Mouse (Mus musculus) thymus, adult 2 months (tissue): ENCODE measurements at regions not wholly inside any gene's neighbourhood (a gene's known extent, or its start where the extent isn't known, plus 50 kb on each side); places are given as distances from the start of the nearest gene placed in this dataset.

Source experiments
- DNase-seq: peaks from one replicate; pipeline ENCODE4 v3.0.0; 2021
- H3K27ac ChIP-seq: fragments of 200-500 bp; 2 replicates; pipeline ENCODE4 v1.5.1; 2012; ENCODE audit warnings: low read length, control low read depth; ENCODE audit not compliant: control insufficient read depth, insufficient read depth
- H3K27me3 ChIP-seq: fragments of 200-500 bp; 2 replicates; pipeline ENCODE4 v1.6.1; 2012; ENCODE audit warnings: mild to moderate bottlenecking, low read length, moderate library complexity, mixed read lengths; ENCODE audit not compliant: control insufficient read depth, insufficient read depth
- H3K36me3 ChIP-seq: fragments of 200-500 bp; 2 replicates; pipeline ENCODE4 v1.6.1; 2012; ENCODE audit warnings: mild to moderate bottlenecking, low read length, moderate library complexity; ENCODE audit not compliant: control insufficient read depth, insufficient read depth
- H3K4me1 ChIP-seq: fragments of 200-500 bp; replicated peaks from 2 replicates; pipeline ENCODE4 v1.6.1; 2012; ENCODE audit warnings: low read length; ENCODE audit not compliant: control insufficient read depth, insufficient read depth
- H3K4me3 ChIP-seq: fragments of 200-500 bp; 2 replicates; pipeline ENCODE4 v1.5.1; 2012; ENCODE audit warnings: mild to moderate bottlenecking, low read length, control low read depth, moderate library complexity; ENCODE audit not compliant: control insufficient read depth, insufficient read depth
- CTCF ChIP-seq: fragments of 200-500 bp; IDR thresholded peaks from 2 replicates; pipeline ENCODE4 v1.5.1; 2012; ENCODE audit warnings: mild to moderate bottlenecking, control low read depth, low read length, moderate library complexity, borderline replicate concordance; ENCODE audit not compliant: control insufficient read depth, poor library complexity, insufficient read depth; ENCODE audit errors: extremely low read depth
- POLR2A ChIP-seq: fragments of 200-500 bp; IDR thresholded peaks from 2 replicates; pipeline ENCODE4 v1.6.1; 2012; ENCODE audit warnings: mild to moderate bottlenecking, low read length, control low read depth, moderate library complexity; ENCODE audit not compliant: control insufficient read depth, poor library complexity, insufficient read depth; ENCODE audit errors: extremely low read depth
- WGBS: fragments of 180-500 bp; shearing (Covaris S2); methylation state at CpG from one replicate; pipeline ENCODE4 v1.1.7; 2018; 5-methylcytosine and 5-hydroxymethylcytosine counted together

DNA sequence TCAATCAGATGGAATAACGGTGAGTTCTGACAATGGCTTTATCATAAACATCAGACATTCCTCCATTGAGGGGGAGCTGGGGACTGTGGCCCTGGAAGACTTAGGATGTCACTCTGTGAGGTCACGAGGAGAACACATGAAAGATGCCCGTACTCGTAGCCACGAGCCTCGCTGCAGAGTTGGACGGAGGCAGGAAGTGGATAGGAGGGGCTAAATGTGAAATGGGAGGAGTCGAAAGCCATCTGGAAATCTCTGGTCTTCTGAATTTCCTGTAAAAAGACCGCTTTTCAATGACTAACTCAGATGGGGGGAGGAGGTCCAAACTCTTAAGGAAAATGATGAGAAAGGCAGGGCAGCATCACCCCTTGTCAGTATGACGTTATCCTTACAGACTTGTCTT is 210.5 kb downstream of the Gm45692 start:
- no peak overlapping the region for H3K27ac ChIP-seq
- H3K27me3 ChIP-seq: no peaks in the 10 kb centered on the region
- no peaks in the 10 kb centered on the region for H3K36me3 ChIP-seq
- TF ChIP-seq POLR2A: no peak
- TF ChIP-seq CTCF: no peak
- DNase-seq: no peak
- 53% methylated on average over 10 of the region's 10 CpGs for WGBS
- no peak overlapping the region for H3K4me3 ChIP-seq
- no peaks in the 10 kb centered on the region for H3K4me1 ChIP-seq

DNA sequence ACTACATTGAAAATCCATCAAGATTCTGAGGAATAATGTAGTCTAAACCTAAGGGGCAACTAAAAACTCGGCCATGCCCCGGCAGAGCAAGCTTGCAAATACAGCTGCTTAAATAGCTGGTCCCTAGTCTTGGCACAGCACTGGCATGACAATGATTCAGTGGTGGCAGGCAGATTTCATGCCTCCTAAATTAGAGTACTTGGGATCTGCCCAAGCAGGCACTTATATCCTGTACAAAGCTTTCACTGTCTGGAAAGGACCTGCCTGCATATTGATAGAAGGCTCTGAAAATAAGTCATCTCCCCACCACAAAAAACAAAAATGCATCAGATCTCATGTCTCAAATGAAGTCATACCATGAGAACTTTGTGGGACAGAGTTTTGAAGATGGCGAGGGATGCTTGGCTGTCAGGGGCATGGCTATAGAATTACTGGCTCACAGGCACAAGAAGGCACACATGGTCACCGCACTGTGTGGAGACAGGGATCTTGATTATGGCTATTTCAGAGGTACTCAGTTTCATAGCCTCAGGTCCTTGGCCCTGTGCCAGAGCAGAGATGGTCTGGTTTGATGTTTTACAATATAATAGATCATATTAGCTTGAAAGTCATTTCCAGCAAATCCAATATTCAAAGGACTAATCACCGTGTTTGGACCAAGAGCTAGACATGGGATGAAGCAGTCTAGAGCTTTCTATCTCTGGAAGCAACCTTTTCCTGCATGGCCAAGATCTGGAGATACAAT is 217.7 kb downstream of the Gm45692 start:
- H3K4me1 ChIP-seq: no peaks in the 10 kb centered on the region
- H3K27me3 ChIP-seq: no peaks in the 10 kb centered on the region
- no peak overlapping the region for H3K4me3 ChIP-seq
- no peaks in the 10 kb centered on the region for H3K36me3 ChIP-seq
- no peak for DNase-seq
- TF ChIP-seq CTCF (no peak), POLR2A (no peak)
- H3K27ac ChIP-seq: no peak overlapping the region
- WGBS: 94% methylated on average over 5 of the region's 5 CpGs

DNA sequence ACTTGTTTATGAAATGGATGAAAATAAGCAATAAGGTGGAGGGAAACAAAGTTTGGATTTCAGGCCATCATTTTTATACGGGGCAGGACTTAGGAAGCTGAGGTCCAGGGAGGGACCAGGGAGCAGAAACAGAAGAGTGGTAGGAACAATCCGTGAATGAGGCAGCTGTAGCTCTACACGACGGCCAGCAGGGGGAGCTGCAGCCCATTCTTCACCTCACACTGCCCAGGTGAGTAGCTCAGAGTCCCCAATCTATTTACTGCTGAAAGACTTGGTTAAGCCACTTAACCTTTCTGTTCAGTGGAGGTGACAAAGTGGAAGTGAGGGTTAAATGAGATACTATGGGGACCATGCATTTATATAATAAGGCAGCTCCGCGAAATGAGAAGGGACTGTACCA is 225.7 kb downstream of the Gm45692 start:
- no peak for TF ChIP-seq POLR2A
- TF ChIP-seq CTCF: peak; percentile 72; the same call in 1 of the 2 replicates
- WGBS: 30% methylated on average over 6 of the region's 6 CpGs
- no peak overlapping the region for H3K4me3 ChIP-seq
- H3K4me1 ChIP-seq: no peaks in the 10 kb centered on the region
- DNase-seq: peak; percentile 46
- H3K36me3 ChIP-seq: no peaks in the 10 kb centered on the region
- no peaks in the 10 kb centered on the region for H3K27me3 ChIP-seq
- H3K27ac ChIP-seq: no peak overlapping the region

DNA sequence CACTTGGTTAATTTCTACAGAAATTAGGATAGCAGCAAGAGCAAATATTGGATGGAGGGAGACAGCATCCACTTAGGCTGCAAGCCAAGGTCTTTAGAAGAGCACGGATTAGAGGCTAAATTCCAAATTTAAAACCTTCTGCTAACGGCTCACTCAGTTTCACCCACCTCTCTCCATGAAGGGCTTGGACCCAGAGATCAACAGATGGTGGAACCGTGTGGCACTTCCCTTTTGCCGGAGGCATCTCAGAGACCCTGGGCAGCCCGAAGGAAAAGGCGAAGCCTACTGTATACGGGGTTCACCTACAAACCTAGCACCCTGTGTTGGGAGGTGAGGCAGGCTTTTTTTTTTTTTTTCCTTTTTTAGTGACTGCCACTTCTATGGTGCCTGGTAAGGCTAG is 229.9 kb downstream of the Gm45692 start:
- no peak overlapping the region for H3K27ac ChIP-seq
- no peak overlapping the region for H3K4me3 ChIP-seq
- TF ChIP-seq POLR2A (no peak), CTCF (no peak)
- no peaks in the 10 kb centered on the region for H3K4me1 ChIP-seq
- no peaks in the 10 kb centered on the region for H3K36me3 ChIP-seq
- WGBS: 90% methylated on average over 7 of the region's 7 CpGs
- no peak for DNase-seq
- no peaks in the 10 kb centered on the region for H3K27me3 ChIP-seq

DNA sequence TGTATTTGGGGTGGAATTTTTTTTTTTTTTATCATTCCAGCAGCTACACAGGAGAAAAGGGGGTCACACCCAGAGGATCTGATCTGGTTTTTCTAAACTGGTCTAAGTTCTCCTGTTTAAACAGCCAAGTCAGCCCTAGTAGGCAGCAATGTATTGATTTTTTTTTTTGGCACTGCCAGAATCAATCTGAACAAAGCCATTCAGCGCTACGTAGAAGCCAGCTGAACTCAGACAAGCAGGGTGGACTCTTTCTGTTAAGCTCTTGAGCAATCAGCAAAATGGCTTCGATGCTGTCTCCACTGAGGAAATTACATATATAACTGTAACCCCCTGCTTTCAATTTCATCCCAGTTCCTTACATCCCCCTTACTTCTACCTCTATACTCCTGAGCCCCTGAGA is 230.5 kb downstream of the Gm45692 start:
- H3K27ac ChIP-seq: no peak overlapping the region
- H3K4me1 ChIP-seq: no peaks in the 10 kb centered on the region
- WGBS: 96% methylated on average over 3 of the region's 3 CpGs
- TF ChIP-seq CTCF (no peak), POLR2A (no peak)
- no peaks in the 10 kb centered on the region for H3K36me3 ChIP-seq
- DNase-seq: no peak
- H3K27me3 ChIP-seq: no peaks in the 10 kb centered on the region
- no peak overlapping the region for H3K4me3 ChIP-seq

DNA sequence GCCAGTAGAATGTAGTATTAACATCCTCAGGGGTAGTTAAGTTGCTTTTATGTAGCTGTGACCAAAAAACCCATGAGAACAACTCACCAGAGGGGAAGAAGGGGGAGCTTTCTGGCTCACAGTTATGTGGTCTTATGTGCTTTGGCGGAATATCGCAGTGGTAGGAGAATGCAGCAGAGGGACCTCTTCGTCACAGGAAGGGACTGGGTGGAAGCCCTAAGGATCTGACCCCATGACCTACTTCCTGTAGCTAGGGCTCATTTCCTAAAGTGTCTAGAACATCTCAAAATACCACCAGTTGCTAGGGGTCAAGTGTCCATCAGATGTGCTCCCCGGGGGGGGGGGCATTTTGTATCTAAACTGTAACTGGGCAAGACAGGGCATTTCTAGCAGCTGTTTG is 231.3 kb downstream of the Gm45692 start:
- Histone ChIP-seq H3K4me3 (no peak overlapping the region), H3K27me3 (no peaks in the 10 kb centered on the region), H3K4me1 (no peaks in the 10 kb centered on the region), H3K27ac (no peak overlapping the region), H3K36me3 (no peaks in the 10 kb centered on the region)
- 71% methylated on average over 4 of the region's 4 CpGs for WGBS
- TF ChIP-seq CTCF (no peak), POLR2A (no peak)
- no peak for DNase-seq
